Mouse (Mus musculus) ES-E14 (cell line): ENCODE data around the gene Dicer1. TPM values are rescaled to one million over a fixed set of nuclear protein-coding genes. Genes with fewer than 3 reads are reported as not detected.
A peak's percentile ranks its signal among the peaks of the same experiment; 100 is the strongest.

Experiments
- DNase-seq: peaks from one replicate; pipeline ENCODE4 v3.0.0-alpha.2; 2013; ENCODE audit warnings: low read depth, low spot score
- H3K27ac ChIP-seq: 2 replicates; pipeline ENCODE4 v1.5.1; 2012; ENCODE audit warnings: low read depth, mild to moderate bottlenecking, low read length, moderate library complexity, mixed read lengths; ENCODE audit not compliant: poor library complexity, insufficient read depth, severe bottlenecking
- H3K36me3 ChIP-seq: 2 replicates; pipeline ENCODE4 v1.6.1; 2012; ENCODE audit warnings: mild to moderate bottlenecking, low read length, moderate library complexity, mixed read lengths; ENCODE audit not compliant: control insufficient read depth, poor library complexity, insufficient read depth, severe bottlenecking
- H3K4me1 ChIP-seq, 2 experiments: fragments of 150-350 bp in 1 of 2; sonication (generic) in 1 of 2; 2 replicates each; pipeline ENCODE4 v1.6.1; 2012; ENCODE audit warnings: low read length in 2 of 2, mild to moderate bottlenecking in 1 of 2, mixed read lengths in 1 of 2; ENCODE audit not compliant: control insufficient read depth in 2 of 2, insufficient read depth in 2 of 2, poor library complexity in 1 of 2
- H3K4me3 ChIP-seq, 2 experiments: fragments of 150-350 bp in 1 of 2; sonication (generic) in 1 of 2; 2 replicates each; pipeline ENCODE4 v1.5.1; 2012; ENCODE audit warnings: low read length in 2 of 2, low read depth in 1 of 2, mild to moderate bottlenecking in 1 of 2, mixed read lengths in 1 of 2; ENCODE audit not compliant: insufficient read depth in 1 of 2, poor library complexity in 1 of 2, severe bottlenecking in 1 of 2
- H3K9ac ChIP-seq: 2 replicates; pipeline ENCODE4 v1.6.1; 2012; ENCODE audit warnings: low read depth, mild to moderate bottlenecking, low read length, mixed read lengths; ENCODE audit not compliant: poor library complexity, insufficient read depth, severe bottlenecking
- H3K9me3 ChIP-seq: fragments of 150-350 bp; sonication (generic); 2 replicates; pipeline ENCODE4 v1.6.1; 2012; ENCODE audit warnings: low read depth, mild to moderate bottlenecking, low read length; ENCODE audit not compliant: control insufficient read depth, insufficient read depth
- CHD2 ChIP-seq: IDR thresholded peaks from 2 replicates; pipeline ENCODE4 v1.6.1; 2014; ENCODE audit warnings: mild to moderate bottlenecking, low read depth, low read length, inconsistent platforms
- HCFC1 ChIP-seq: IDR thresholded peaks from 2 replicates; pipeline ENCODE4 v1.6.1; 2012; ENCODE audit warnings: low read length, inconsistent platforms, borderline replicate concordance; ENCODE audit not compliant: insufficient read depth
- MAFK ChIP-seq: IDR thresholded peaks from 2 replicates; pipeline ENCODE4 v1.6.1; 2014; ENCODE audit warnings: mild to moderate bottlenecking, low read depth, low read length, inconsistent platforms; ENCODE audit not compliant: insufficient read depth
- ZC3H11A ChIP-seq: IDR thresholded peaks from 2 replicates; pipeline ENCODE4 v1.6.1; 2012; ENCODE audit warnings: low read depth, mild to moderate bottlenecking, inconsistent platforms, low read length, borderline replicate concordance
- ZNF384 ChIP-seq: IDR thresholded peaks from 2 replicates; pipeline ENCODE4 v1.6.1; 2012; ENCODE audit warnings: low read depth, low read length, inconsistent platforms
- in situ Hi-C, 2 experiments: fragments of 600-800 bp; cut with MboI; formaldehyde crosslinking; loops; one replicate each; pipeline ENCODE4 v1.15.1; 2025; ENCODE audit warnings: low sequenced_read_pairs in 2 of 2, inconsistent platforms in 1 of 2; ENCODE audit not compliant: unreplicated experiment in 2 of 2
- total RNA-seq: library from RNA; depleted of rRNA; stranded (reverse); fragments of 300-350 nt; gene quantifications from 2 replicates; pipeline ENCODE4 v1.2.3, GENCODE M21; 2012

Gene Dicer1
- total RNA-seq, 1 experiment, result 51.9 TPM

DNA sequence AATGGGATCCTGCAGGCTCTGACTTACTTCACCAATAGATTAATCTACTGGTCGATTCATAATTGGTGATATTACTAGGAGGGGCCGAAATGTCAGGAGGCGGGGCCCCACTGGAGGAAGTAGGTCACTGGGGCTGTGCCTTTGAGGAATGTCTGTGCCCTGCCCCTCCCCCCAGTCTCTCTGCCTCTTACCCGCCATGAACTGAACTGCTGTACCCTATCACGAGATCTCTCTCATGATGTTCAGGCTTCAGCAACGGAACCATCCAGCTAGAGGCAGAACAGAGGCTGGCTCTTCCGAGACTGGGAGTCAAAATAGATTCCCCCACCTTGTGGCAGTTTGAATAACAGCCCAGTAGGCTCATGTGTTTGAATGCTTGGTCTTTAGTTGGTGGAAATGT, 6.3 kb upstream of the Dicer1 start:
- H3K9me3 ChIP-seq, result no peaks in the 10 kb centered on the region
- no peak overlapping the region for H3K4me3 ChIP-seq
- TF ChIP-seq HCFC1, result no peak
- no peak for TF ChIP-seq ZNF384
- TF ChIP-seq CHD2, result no peak
- no peak for TF ChIP-seq MAFK
- TF ChIP-seq ZC3H11A, result no peak
- H3K4me1 ChIP-seq, result peaks cover 5 to 19% of the 10 kb centered on the region in 2 experiments
- H3K9ac ChIP-seq, result no peak overlapping the region; the same call in 1 of the 2 replicates
- no peaks in the 10 kb centered on the region for H3K36me3 ChIP-seq
- H3K27ac ChIP-seq, result no peak overlapping the region
- in situ Hi-C loops, result no loop called here
- no peak for DNase-seq

DNA sequence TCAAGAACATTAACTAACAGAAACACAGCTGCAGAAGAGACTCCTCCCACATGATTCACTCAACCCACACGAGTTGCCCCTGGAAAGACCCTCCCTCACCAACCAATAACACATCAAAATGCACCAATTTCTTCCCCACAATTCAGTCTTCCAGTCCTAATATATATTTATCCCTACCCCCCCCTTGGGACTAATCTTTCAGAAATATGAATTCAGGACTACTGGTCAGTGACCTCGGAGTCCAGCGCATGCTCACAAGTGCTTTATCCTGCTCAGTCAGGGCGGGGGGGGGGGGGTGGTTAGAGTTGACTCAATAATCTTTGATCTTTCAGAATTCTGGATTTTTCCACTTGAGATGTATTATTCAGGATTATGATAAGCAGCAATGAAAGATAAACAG, 1.9 kb upstream of the Dicer1 start:
- Histone ChIP-seq H3K4me1 (peaks cover 0 to 12% of the 10 kb centered on the region in 2 experiments; a peak in 3 of 4 replicates), H3K9me3 (no peaks in the 10 kb centered on the region), H3K4me3 (no peak overlapping the region), H3K9ac (no peak overlapping the region), H3K27ac (no peak overlapping the region), H3K36me3 (peaks cover 4% of the 10 kb centered on the region; the same call in 1 of the 2 replicates)
- in situ Hi-C loops, result no loop called here
- no peak for DNase-seq
- TF ChIP-seq HCFC1 (no peak), ZNF384 (no peak), ZC3H11A (no peak), MAFK (no peak), CHD2 (no peak)

DNA sequence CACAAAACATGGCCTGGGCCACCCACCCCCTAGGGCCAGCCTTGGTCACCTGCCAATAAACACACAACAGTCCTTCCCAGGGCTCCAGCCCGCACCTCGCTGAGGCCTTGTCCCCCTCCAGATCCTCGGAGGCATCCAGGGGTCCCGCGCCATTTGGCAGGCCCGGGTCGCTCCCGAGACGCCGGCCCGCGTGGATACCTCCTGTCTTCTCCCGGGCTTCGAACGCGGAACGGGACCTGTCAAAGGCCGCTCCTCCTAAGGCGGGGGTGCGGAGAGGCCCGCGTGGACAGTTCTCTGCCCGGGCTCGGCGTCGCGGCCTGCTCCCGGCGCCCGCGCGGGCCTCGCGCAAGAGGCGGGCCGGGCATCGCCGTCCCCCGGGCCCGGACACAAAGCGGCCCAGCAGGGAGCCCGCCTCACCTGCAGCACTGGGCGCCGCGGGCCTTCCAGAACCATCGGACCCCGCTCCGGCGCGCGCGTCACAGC, 380 bp downstream of the Dicer1 start:
- 0 out of 2 replicates have a peak overlapping the region, but pooled peaks have one; percentile 13 for H3K27ac ChIP-seq
- peaks cover 0 to 3% of the 10 kb centered on the region in 2 experiments; a peak in 2 of 4 replicates for H3K4me1 ChIP-seq
- peak overlapping the region; percentile 71 to 82 for H3K4me3 ChIP-seq
- DNase-seq, result no peak
- TF ChIP-seq HCFC1 (no peak), CHD2 (no peak), MAFK (no peak), ZNF384 (no peak), ZC3H11A (no peak)
- H3K9ac ChIP-seq, result peak overlapping the region; percentile 85
- in situ Hi-C loops, result no loop called here
- peaks cover 4% of the 10 kb centered on the region; the same call in 1 of the 2 replicates for H3K36me3 ChIP-seq
- no peaks in the 10 kb centered on the region for H3K9me3 ChIP-seq

DNA sequence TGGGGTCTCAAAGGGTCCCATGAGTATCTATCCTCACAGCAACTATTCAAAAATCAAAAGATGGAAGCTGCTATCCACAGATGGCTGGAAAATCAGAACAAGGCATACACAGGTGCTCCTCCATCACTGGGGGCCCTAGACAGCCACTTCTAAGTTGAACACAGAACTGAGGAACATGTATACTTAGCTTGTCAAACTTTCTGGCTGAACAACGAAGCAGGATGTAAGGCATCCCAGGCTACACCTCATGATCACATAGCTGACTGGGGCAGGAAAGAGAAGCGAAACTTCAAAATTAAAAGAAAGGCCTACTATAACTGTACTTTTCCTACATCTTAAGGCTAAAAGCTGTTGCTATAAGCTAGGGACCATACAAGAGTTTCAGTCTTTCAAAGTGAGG, 2.8 kb downstream of the Dicer1 start:
- DNase-seq, result no peak
- Histone ChIP-seq H3K4me1 (peaks cover 0 to 3% of the 10 kb centered on the region in 2 experiments; a peak in 2 of 4 replicates), H3K27ac (no peak overlapping the region), H3K9me3 (no peaks in the 10 kb centered on the region), H3K4me3 (no peak overlapping the region), H3K36me3 (peaks cover 4% of the 10 kb centered on the region; the same call in 1 of the 2 replicates), H3K9ac (no peak overlapping the region)
- no peak for TF ChIP-seq ZC3H11A
- no peak for TF ChIP-seq MAFK
- no peak for TF ChIP-seq ZNF384
- TF ChIP-seq HCFC1, result no peak
- no peak for TF ChIP-seq CHD2
- in situ Hi-C loops, result no loop called here

DNA sequence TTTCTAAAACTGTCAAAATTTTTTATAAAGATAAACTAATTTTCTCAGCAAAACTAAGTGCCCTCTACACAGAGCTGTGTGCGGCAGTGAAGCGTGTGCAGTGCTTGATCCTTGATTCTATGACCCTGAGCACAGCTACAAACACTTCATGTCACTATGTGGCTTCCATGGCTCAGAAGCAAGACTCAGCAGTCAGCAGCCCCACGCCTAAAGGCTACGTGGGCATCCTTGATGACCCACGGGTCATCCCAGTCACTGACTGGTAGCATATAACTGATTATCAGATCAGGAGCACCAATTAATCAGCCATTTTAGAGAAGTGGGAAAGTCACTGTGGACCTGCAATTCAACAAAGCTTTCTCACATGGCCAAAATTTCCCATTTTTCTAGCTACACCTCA, 4.5 kb downstream of the Dicer1 start:
- DNase-seq, result no peak
- peaks cover 4% of the 10 kb centered on the region; the same call in 1 of the 2 replicates for H3K36me3 ChIP-seq
- in situ Hi-C loops, result no loop called here
- H3K4me3 ChIP-seq, result no peak overlapping the region
- H3K9ac ChIP-seq, result no peak overlapping the region
- TF ChIP-seq HCFC1 (no peak), CHD2 (no peak), MAFK (no peak), ZNF384 (no peak), ZC3H11A (no peak)
- H3K4me1 ChIP-seq, result 0 out of 4 replicates have a peak, but pooled peaks cover 0 to 2% of the 10 kb centered on the region in 2 experiments
- no peak overlapping the region for H3K27ac ChIP-seq
- no peaks in the 10 kb centered on the region for H3K9me3 ChIP-seq
